Mouse (Mus musculus) hindbrain, embryonic 14.5 days (tissue): ENCODE data around the gene Bex3. TPM values are rescaled to one million over a fixed set of nuclear protein-coding genes. Genes with fewer than 3 reads are reported as not detected.
"Not testable (repeated sequence)": the region's sequence is repeated elsewhere in the genome, so short reads cannot be mapped to it uniquely, and the experiment has no call there.

ENCODE experiments used
- ATAC-seq: fragments of 200-750 bp; cut with Nextera tagmentation; 2 replicates; pipeline ENCODE4 v1.8.0; 2017; ENCODE audit warnings: moderate number of reproducible peaks, mild to moderate bottlenecking, moderate TSS enrichment, moderate library complexity; ENCODE audit not compliant: low FRiP score
- DNase-seq: peaks from one replicate; pipeline ENCODE4 v3.0.0-alpha.2; 2015; ENCODE audit warnings: low spot score
- H3K27ac ChIP-seq: fragments of 300-500 bp; sonication (generic); 2 replicates; pipeline ENCODE4 v1.5.1; 2014; ENCODE audit warnings: mild to moderate bottlenecking, moderate library complexity
- H3K27me3 ChIP-seq: fragments of 300-500 bp; sonication (generic); 2 replicates; pipeline ENCODE4 v1.6.1; 2014; ENCODE audit warnings: mild to moderate bottlenecking, low read length, mixed read lengths; ENCODE audit not compliant: control insufficient read depth, insufficient read depth
- H3K36me3 ChIP-seq: fragments of 300-500 bp; sonication (generic); replicated peaks from 2 replicates; pipeline ENCODE4 v1.6.1; 2014; ENCODE audit not compliant: control insufficient read depth, insufficient read depth
- H3K4me1 ChIP-seq: fragments of 300-500 bp; sonication (generic); replicated peaks from 2 replicates; pipeline ENCODE4 v1.6.1; 2014; ENCODE audit warnings: antibody characterized with exemption, low read length, mixed read lengths; ENCODE audit not compliant: control insufficient read depth, insufficient read depth
- H3K4me2 ChIP-seq: fragments of 300-500 bp; sonication (generic); replicated peaks from 2 replicates; pipeline ENCODE4 v1.6.1; 2014; ENCODE audit warnings: mild to moderate bottlenecking, moderate library complexity
- H3K4me3 ChIP-seq: fragments of 300-500 bp; sonication (generic); replicated peaks from 2 replicates; pipeline ENCODE4 v1.5.1; 2014; ENCODE audit warnings: mild to moderate bottlenecking, low read length
- H3K9ac ChIP-seq: fragments of 300-500 bp; sonication (generic); 2 replicates; pipeline ENCODE4 v1.6.1; 2014
- H3K9me3 ChIP-seq: fragments of 300-500 bp; sonication (generic); 2 replicates; pipeline ENCODE4 v1.6.1; 2016; ENCODE audit warnings: low read length; ENCODE audit not compliant: control insufficient read depth
- WGBS: fragments of 180-500 bp; shearing (Covaris S2); extraction: QIAGEN DNeasy Blood & Tissue Kit; methylation state at CpG from one replicate; pipeline ENCODE4 v1.1.7; 2014; 5-methylcytosine and 5-hydroxymethylcytosine counted together
- polyA plus RNA-seq: library from polyadenylated mRNA; unstranded; fragments of >200 nt; fragmentation: Nextera tagmentation; extraction: Ambion mirVana; gene quantifications from 2 replicates; pipeline ENCODE4 v1.2.1, GENCODE M21; 2014

The Bex3 gene
- polyA plus RNA-seq, result 749 and 760 TPM in 2 replicates

- 74% methylated on average over 4 of the region's 30 CpGs for WGBS
- not testable (repeated sequence) for H3K9me3 ChIP-seq, H3K36me3 ChIP-seq, H3K27me3 ChIP-seq, DNase-seq, H3K4me1 ChIP-seq
- H3K27ac ChIP-seq, result peak within 1 kb of the TSS; percentile 75
- H3K4me2 ChIP-seq, result peak within 1 kb of the TSS; percentile 56
- peak within 1 kb of the TSS; percentile 41 for H3K4me3 ChIP-seq
- H3K9ac ChIP-seq, result peak within 1 kb of the TSS; percentile 58
- ATAC-seq, result peak; percentile 97
These were observed at the start of gene Bex3 for GRCm38 (mm10) chrX:136269743-136270392. Gene Bex3, plus strand, starts transcription at chrX:136270253.

DNA sequence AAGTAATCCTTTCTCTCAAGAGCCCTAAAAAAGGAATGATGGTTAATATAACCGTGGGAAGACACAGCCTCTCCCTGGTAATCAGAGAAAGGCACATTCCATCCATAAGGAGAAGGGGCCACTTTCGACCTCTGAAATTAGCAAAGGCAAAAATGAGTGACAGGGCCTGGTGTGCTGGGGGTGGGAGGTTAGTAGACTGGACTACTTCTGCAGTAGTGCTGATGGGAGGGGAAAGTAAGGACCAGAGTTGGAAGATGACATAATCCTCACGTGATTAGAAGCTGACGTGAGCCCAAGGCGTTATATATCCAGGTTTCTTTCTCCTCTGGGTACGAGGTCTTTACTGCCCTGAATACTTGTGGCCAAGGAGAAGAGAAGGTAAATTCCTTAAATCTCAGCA lies 46.3 kb upstream of the Bex3 start:
- H3K27ac ChIP-seq, result no peak overlapping the region
- no peak overlapping the region for H3K4me3 ChIP-seq
- no peak overlapping the region for H3K9ac ChIP-seq
- H3K4me1 ChIP-seq, result no peaks in the 10 kb centered on the region
- DNase-seq, result no peak
- H3K27me3 ChIP-seq, result 0 out of 2 replicates have a peak, but pooled peaks cover 5% of the 10 kb centered on the region
- no peaks in the 10 kb centered on the region for H3K36me3 ChIP-seq
- ATAC-seq, result no peak
- H3K4me2 ChIP-seq, result no peak overlapping the region
- WGBS, result 76% methylated on average over 6 of the region's 6 CpGs
- H3K9me3 ChIP-seq, result no peaks in the 10 kb centered on the region

GRCm38 (mm10) chrX:136227768-136228167 lies 42.3 kb upstream of the Bex3 start:
- Histone ChIP-seq H3K4me3 (no peak overlapping the region), H3K27me3 (0 out of 2 replicates have a peak, but pooled peaks cover 5% of the 10 kb centered on the region), H3K9ac (no peak overlapping the region), H3K27ac (no peak overlapping the region), H3K36me3 (no peaks in the 10 kb centered on the region), H3K4me2 (no peak overlapping the region), H3K9me3 (no peaks in the 10 kb centered on the region), H3K4me1 (no peaks in the 10 kb centered on the region)
- no peak for ATAC-seq
- DNase-seq, result no peak
- 57% methylated on average over 5 of the region's 5 CpGs for WGBS

DNA sequence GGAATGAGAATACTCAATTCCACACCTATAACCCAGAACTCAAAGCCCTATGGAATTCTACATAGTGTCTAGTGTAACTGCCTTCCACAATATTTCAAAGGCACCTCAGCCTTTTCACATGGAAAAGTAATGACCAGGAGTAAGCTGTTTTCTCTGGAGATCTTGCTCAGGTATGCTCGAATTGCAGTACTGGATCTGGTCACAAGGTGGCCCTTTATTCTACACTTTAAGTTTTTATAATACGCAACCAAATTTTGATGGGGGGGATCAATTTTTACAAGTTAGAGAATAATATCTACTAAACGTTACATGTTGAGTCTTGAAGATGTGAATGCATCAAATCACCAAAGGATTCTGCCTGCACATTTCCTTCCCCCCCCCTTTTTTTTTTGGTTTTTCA lies 31.9 kb upstream of the Bex3 start:
- no peaks in the 10 kb centered on the region for H3K27me3 ChIP-seq
- H3K4me2 ChIP-seq, result no peak overlapping the region
- H3K4me1 ChIP-seq, result no peaks in the 10 kb centered on the region
- ATAC-seq (no peak), DNase-seq (peak; percentile 67)
- H3K4me3 ChIP-seq, result no peak overlapping the region
- H3K27ac ChIP-seq, result no peak overlapping the region
- no peaks in the 10 kb centered on the region for H3K9me3 ChIP-seq
- 55% methylated on average over 3 of the region's 3 CpGs for WGBS
- no peak overlapping the region for H3K9ac ChIP-seq
- no peaks in the 10 kb centered on the region for H3K36me3 ChIP-seq

DNA sequence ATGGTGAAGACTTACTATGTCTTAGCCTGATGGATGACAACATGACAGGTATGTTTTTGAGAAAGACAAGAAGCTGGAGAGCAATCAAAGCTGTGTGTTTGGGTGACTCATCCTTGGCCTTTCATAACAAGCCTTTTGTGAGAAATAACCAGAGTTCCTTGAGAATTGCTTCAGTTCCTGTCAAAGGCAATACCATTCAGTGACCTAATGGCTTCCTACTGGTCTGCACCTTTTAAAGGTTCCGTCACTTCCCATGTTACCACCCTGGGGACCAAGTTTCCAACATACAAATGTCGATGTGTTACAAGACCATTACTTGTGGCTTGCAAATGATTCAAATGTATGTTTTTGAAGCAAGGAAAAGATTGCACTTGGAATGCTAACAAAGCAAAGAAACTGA lies 26.9 kb upstream of the Bex3 start:
- peaks cover 10% of the 10 kb centered on the region for H3K36me3 ChIP-seq
- WGBS, result 91% methylated on average over 2 of the region's 2 CpGs
- ATAC-seq, result no peak
- H3K9ac ChIP-seq, result no peak overlapping the region
- H3K4me2 ChIP-seq, result 0 out of 2 replicates have a peak overlapping the region, but pooled peaks have one; percentile 50
- no peak overlapping the region for H3K4me3 ChIP-seq
- no peak overlapping the region for H3K27ac ChIP-seq
- 0 out of 2 replicates have a peak, but pooled peaks cover 7% of the 10 kb centered on the region for H3K4me1 ChIP-seq
- no peak for DNase-seq
- H3K27me3 ChIP-seq, result peaks cover 3% of the 10 kb centered on the region; the same call in 1 of the 2 replicates
- no peaks in the 10 kb centered on the region for H3K9me3 ChIP-seq

DNA sequence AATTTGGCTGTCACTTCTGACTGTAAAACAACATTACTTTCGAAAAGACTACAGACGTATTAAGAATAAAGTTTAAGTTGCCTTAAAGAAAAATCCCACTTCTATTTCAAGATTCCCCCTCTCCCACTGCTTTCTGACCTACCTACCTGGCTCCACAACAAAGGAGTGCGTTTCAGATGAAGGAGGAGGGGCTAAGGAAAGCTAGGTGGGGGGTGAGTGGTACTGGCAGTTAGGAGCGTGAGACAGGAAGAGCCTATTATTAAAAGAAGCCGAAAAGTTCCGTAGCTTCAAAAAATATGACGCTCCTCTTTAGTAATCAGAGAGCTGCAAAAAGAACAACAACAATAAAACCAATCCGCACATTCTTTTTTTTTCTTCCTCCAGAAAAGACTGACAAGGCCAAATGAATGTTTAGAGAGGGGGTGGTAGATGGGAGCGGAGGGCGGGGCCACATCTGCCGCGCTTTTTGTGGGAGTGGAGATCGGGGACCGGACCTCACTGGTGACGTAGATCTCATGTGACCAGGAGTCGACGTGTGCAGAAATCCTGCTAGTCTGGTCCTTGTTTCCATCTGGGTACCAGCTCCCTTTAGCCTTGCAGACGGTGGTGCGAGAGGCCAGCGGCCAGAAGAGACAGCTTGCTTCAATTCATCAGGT lies 25.4 kb upstream of the Bex3 start, which contains the start of gene Tceal9:
TSS of gene Tceal9 (plus strand) at position 506 of the 656 bp plus-strand sequence.
- peaks cover 3% of the 10 kb centered on the region; the same call in 1 of the 2 replicates for H3K27me3 ChIP-seq
- peak within 1 kb of the TSS; percentile 66 for H3K4me3 ChIP-seq
- H3K4me2 ChIP-seq, result peak within 1 kb of the TSS; percentile 50
- peak; percentile 78 for DNase-seq
- peak; percentile 95 for ATAC-seq
- H3K9ac ChIP-seq, result peak within 1 kb of the TSS; percentile 82
- H3K27ac ChIP-seq, result peak within 1 kb of the TSS; percentile 87
- peaks cover 10% of the 10 kb centered on the region for H3K36me3 ChIP-seq
- 0 out of 2 replicates have a peak, but pooled peaks cover 7% of the 10 kb centered on the region for H3K4me1 ChIP-seq
- 21% methylated on average over 20 of the region's 20 CpGs for WGBS
- no peaks in the 10 kb centered on the region for H3K9me3 ChIP-seq

GRCm38 (mm10) chrX:136245521-136246071 lies 24.5 kb upstream of the Bex3 start:
- peak; percentile 34 for DNase-seq
- no peaks in the 10 kb centered on the region for H3K9me3 ChIP-seq
- ATAC-seq, result peak; percentile 71
- H3K27ac ChIP-seq, result peak overlapping the region; percentile 87
- peak overlapping the region; percentile 66 for H3K4me3 ChIP-seq
- H3K4me1 ChIP-seq, result 0 out of 2 replicates have a peak, but pooled peaks cover 7% of the 10 kb centered on the region
- H3K4me2 ChIP-seq, result peak overlapping the region; percentile 50
- peaks cover 3% of the 10 kb centered on the region; the same call in 1 of the 2 replicates for H3K27me3 ChIP-seq
- 18% methylated on average over 14 of the region's 15 CpGs for WGBS
- peak overlapping the region; percentile 82 for H3K9ac ChIP-seq
- H3K36me3 ChIP-seq, result peaks cover 10% of the 10 kb centered on the region

GRCm38 (mm10) chrX:136248811-136249210 lies 21.2 kb upstream of the Bex3 start:
- H3K4me1 ChIP-seq, result 0 out of 2 replicates have a peak, but pooled peaks cover 6% of the 10 kb centered on the region
- no peak overlapping the region for H3K27ac ChIP-seq

GRCm38 (mm10) chrX:136249671-136250070 lies 20.4 kb upstream of the Bex3 start:
- WGBS, result 88% methylated on average over 7 of the region's 7 CpGs
- no peak for ATAC-seq

More at GRCm38 (mm10) chrX:136248811-136249210, 21.2 kb upstream of the Bex3 start:
- H3K4me2 ChIP-seq, result no peak overlapping the region
- no peaks in the 10 kb centered on the region for H3K9me3 ChIP-seq
- no peaks in the 10 kb centered on the region for H3K27me3 ChIP-seq
- WGBS, result 78% methylated on average over 6 of the region's 6 CpGs
- no peak overlapping the region for H3K4me3 ChIP-seq
- H3K9ac ChIP-seq, result no peak overlapping the region
- ATAC-seq (no peak), DNase-seq (no peak)
- H3K36me3 ChIP-seq, result peaks cover 10% of the 10 kb centered on the region

More at GRCm38 (mm10) chrX:136249671-136250070, 20.4 kb upstream of the Bex3 start:
- Histone ChIP-seq H3K4me3 (no peak overlapping the region), H3K27ac (no peak overlapping the region), H3K4me1 (0 out of 2 replicates have a peak, but pooled peaks cover 3% of the 10 kb centered on the region), H3K9ac (no peak overlapping the region), H3K4me2 (no peak overlapping the region), H3K27me3 (no peaks in the 10 kb centered on the region), H3K9me3 (no peaks in the 10 kb centered on the region), H3K36me3 (peaks cover 10% of the 10 kb centered on the region)
- DNase-seq, result no peak
